Mouse (Mus musculus): ENCODE measurements around the gene Tm7sf2.
A peak's percentile ranks its signal among the peaks of the same experiment; 100 is the strongest.
"Not testable (repeated sequence)": the region's sequence is repeated elsewhere in the genome, so short reads cannot be mapped to it uniquely, and the experiment has no call there.

The Tm7sf2 gene

GRCm38 (mm10) chr19:6044102-6044501 is 24.1 kb downstream of the Tm7sf2 start:
- not testable (repeated sequence) for DNase-seq (ENCODE audit: low read depth, low spot score)

GRCm38 (mm10) chr19:6042293-6042692 is 25.9 kb downstream of the Tm7sf2 start:
- no peak for DNase-seq (ENCODE audit: low read depth, low spot score)

- DNase-seq (ENCODE audit: low read depth, low spot score) = no peak
These were observed 28.2 kb downstream of the Tm7sf2 start for GRCm38 (mm10) chr19:6040002-6040401.

- no peak for DNase-seq (ENCODE audit: low read depth, low spot score)
These were observed 29.8 kb downstream of the Tm7sf2 start for GRCm38 (mm10) chr19:6038326-6038725.

GRCm38 (mm10) chr19:6037695-6038094 is 30.5 kb downstream of the Tm7sf2 start:
- DNase-seq (ENCODE audit: low read depth, low spot score) = no peak

- no peak for DNase-seq (ENCODE audit: low read depth, low spot score)
These were observed 32.1 kb downstream of the Tm7sf2 start for GRCm38 (mm10) chr19:6035966-6036585.

- no peak for DNase-seq (ENCODE audit: low read depth, low spot score)
These were observed 37.5 kb downstream of the Tm7sf2 start for GRCm38 (mm10) chr19:6030520-6031280.

GRCm38 (mm10) chr19:6029426-6029825 is 38.7 kb downstream of the Tm7sf2 start:
- peak; percentile 69 for DNase-seq (ENCODE audit: low read depth, low spot score)

GRCm38 (mm10) chr19:6028991-6029390 is 39.2 kb downstream of the Tm7sf2 start:
- no peak for DNase-seq (ENCODE audit: low read depth, low spot score)

- DNase-seq (ENCODE audit: low read depth, low spot score) = no peak
These were observed 44.2 kb downstream of the Tm7sf2 start for GRCm38 (mm10) chr19:6023930-6024329.

- no peak for DNase-seq (ENCODE audit: low read depth, low spot score)
These were observed 45.1 kb downstream of the Tm7sf2 start for GRCm38 (mm10) chr19:6023059-6023458.

- DNase-seq (ENCODE audit: low read depth, low spot score) = no peak
These were observed 47.9 kb downstream of the Tm7sf2 start for GRCm38 (mm10) chr19:6020276-6020675.

- DNase-seq (ENCODE audit: low read depth, low spot score) = peak; percentile 95
These were observed 49.8 kb downstream of the Tm7sf2 start for GRCm38 (mm10) chr19:6018142-6019089.

GRCm38 (mm10) chr19:6016532-6016931 is 51.6 kb downstream of the Tm7sf2 start:
- peak; percentile 57 for DNase-seq (ENCODE audit: low read depth, low spot score)

- peak; percentile 88 for DNase-seq (ENCODE audit: low read depth, low spot score)
These were observed 52.5 kb downstream of the Tm7sf2 start, which contains the start of gene Capn1 for GRCm38 (mm10) chr19:6015511-6016315. Gene Capn1 (minus strand): TSS chr19:6015897.

- peak; percentile 81 for DNase-seq (ENCODE audit: low read depth, low spot score)
These were observed 53.1 kb downstream of the Tm7sf2 start for GRCm38 (mm10) chr19:6014991-6015510.

GRCm38 (mm10) chr19:6013691-6014090 is 54.5 kb downstream of the Tm7sf2 start:
- DNase-seq (ENCODE audit: low read depth, low spot score) = no peak

All from ZHBTc4 (cell line).